Mouse (Mus musculus) intestine, embryonic 15.5 days (tissue): ENCODE results near the gene Rtn2. TPM values are rescaled to one million over a fixed set of nuclear protein-coding genes. Genes with fewer than 3 reads are reported as not detected.

Experiments used
- ATAC-seq: fragments of 200-750 bp; cut with Nextera tagmentation; 2 replicates; pipeline ENCODE4 v1.8.0; 2017; ENCODE audit warnings: moderate TSS enrichment, moderate library complexity
- H3K27ac ChIP-seq: fragments of 300-500 bp; sonication (generic); 2 replicates; pipeline ENCODE4 v1.5.1; 2015; ENCODE audit warnings: mild to moderate bottlenecking, inconsistent platforms
- H3K27me3 ChIP-seq: fragments of 300-500 bp; sonication (generic); replicated peaks from 2 replicates; pipeline ENCODE4 v1.6.1; 2015; ENCODE audit warnings: inconsistent platforms
- H3K36me3 ChIP-seq: fragments of 300-500 bp; sonication (generic); 2 replicates; pipeline ENCODE4 v1.6.1; 2015; ENCODE audit warnings: inconsistent platforms
- H3K4me1 ChIP-seq: fragments of 300-500 bp; sonication (generic); replicated peaks from 2 replicates; pipeline ENCODE4 v1.6.1; 2015; ENCODE audit warnings: inconsistent platforms
- H3K4me2 ChIP-seq: fragments of 300-500 bp; sonication (generic); replicated peaks from 2 replicates; pipeline ENCODE4 v1.6.1; 2015; ENCODE audit warnings: mild to moderate bottlenecking, inconsistent platforms
- H3K4me3 ChIP-seq: fragments of 300-500 bp; sonication (generic); replicated peaks from 2 replicates; pipeline ENCODE4 v1.5.1; 2015; ENCODE audit warnings: inconsistent platforms
- H3K9ac ChIP-seq: fragments of 300-500 bp; sonication (generic); 2 replicates; pipeline ENCODE4 v1.6.1; 2015; ENCODE audit warnings: inconsistent platforms
- H3K9me3 ChIP-seq: fragments of 300-500 bp; sonication (generic); 2 replicates; pipeline ENCODE4 v1.6.1; 2016; ENCODE audit warnings: inconsistent platforms
- WGBS: fragments of 180-500 bp; shearing (Covaris S2); methylation state at CpG from one replicate; pipeline ENCODE4 v1.1.7; 2015; 5-methylcytosine and 5-hydroxymethylcytosine counted together
- polyA plus RNA-seq: library from polyadenylated mRNA; unstranded; fragments of >200 nt; fragmentation: Nextera tagmentation; extraction: Ambion mirVana; gene quantifications from 2 replicates; pipeline ENCODE4 v1.2.1, GENCODE M21; 2015

The Rtn2 gene
- polyA plus RNA-seq, 1 experiment from 2014 or later, result 11.3 TPM

DNA sequence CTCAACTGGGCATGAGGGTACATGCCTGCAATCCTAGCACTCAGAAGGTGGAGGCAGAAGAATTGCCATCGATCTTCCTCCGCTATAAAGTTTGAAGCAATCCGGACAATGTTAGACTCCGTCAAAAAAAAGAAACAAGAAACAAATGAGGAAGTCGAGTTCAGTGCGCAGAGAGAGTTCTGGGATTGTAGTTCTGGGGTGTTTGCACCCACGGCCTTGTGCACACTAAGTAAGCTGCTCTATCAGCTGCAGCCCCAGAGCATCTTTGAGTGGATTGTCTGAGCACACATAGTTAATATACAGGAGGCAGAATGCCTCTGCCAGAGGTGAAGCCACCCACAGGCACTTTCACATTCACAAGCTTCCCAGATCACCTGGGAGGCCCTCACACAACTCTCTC lies 36.3 kb downstream of the Rtn2 start:
- ATAC-seq, result no peak
- Histone ChIP-seq H3K9ac (no peak overlapping the region), H3K4me1 (peaks cover 7% of the 10 kb centered on the region), H3K9me3 (no peaks in the 10 kb centered on the region), H3K4me2 (no peak overlapping the region), H3K36me3 (no peaks in the 10 kb centered on the region), H3K27ac (no peak overlapping the region), H3K27me3 (peaks cover 14% of the 10 kb centered on the region), H3K4me3 (no peak overlapping the region)
- WGBS, result 67% methylated on average over 7 of the region's 7 CpGs

DNA sequence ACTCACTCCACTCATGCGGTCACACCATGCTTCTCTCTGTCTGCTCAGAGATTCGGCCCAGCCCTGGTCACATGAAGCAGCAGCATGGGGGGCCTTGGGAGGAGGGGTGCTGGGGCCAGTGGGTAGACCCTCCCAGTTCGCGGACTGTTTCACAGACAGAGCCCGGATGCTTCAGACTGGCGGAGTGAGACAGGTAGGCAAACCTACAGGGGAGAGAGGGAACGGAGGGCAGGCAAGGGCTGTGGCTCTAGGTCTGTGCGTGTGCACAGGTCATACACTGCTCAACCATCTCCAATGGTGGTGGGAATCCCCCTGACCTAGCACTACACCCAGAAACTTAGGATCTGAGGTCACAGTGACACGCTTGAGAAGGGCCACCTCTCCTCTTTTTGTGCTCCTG lies 37.0 kb downstream of the Rtn2 start:
- 20% methylated on average over 9 of the region's 9 CpGs for WGBS
- peaks cover 7% of the 10 kb centered on the region for H3K4me1 ChIP-seq
- peak overlapping the region; percentile 42 for H3K9ac ChIP-seq
- peak overlapping the region; percentile 93 for H3K4me2 ChIP-seq
- H3K27me3 ChIP-seq, result peaks cover 14% of the 10 kb centered on the region
- peak overlapping the region; percentile 49 for H3K4me3 ChIP-seq
- H3K27ac ChIP-seq, result no peak overlapping the region
- peak; percentile 61 for ATAC-seq
- no peaks in the 10 kb centered on the region for H3K9me3 ChIP-seq
- H3K36me3 ChIP-seq, result no peaks in the 10 kb centered on the region

DNA sequence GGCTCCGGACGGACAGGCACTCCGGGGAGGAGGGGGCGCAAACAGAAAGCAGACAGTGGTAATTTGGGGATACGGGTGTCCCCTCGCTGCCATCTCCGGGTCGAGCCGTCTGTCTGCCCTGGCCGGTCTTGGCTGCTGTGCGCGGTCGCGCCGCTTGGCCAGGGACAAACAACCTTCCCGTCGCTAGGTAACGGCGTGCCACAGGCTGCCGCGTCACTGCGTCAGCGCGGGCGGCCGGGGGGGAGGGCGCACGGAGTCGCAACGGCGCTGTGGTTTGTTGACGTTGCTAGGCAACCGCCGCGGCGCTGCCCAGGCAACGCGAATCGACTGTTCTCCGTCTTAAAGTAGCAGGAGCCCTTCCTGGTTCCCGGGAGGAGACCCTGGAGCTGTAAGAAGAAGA lies 37.5 kb downstream of the Rtn2 start:
- no peaks in the 10 kb centered on the region for H3K36me3 ChIP-seq
- peak overlapping the region; percentile 49 for H3K4me3 ChIP-seq
- ATAC-seq, result peak; percentile 97
- under 1% methylated on average over 41 of the region's 41 CpGs for WGBS
- H3K4me1 ChIP-seq, result peaks cover 7% of the 10 kb centered on the region
- no peaks in the 10 kb centered on the region for H3K9me3 ChIP-seq
- peaks cover 14% of the 10 kb centered on the region; the same call in 1 of the 2 replicates for H3K27me3 ChIP-seq
- H3K4me2 ChIP-seq, result peak overlapping the region; percentile 93
- H3K9ac ChIP-seq, result peak overlapping the region; percentile 42
- no peak overlapping the region for H3K27ac ChIP-seq

DNA sequence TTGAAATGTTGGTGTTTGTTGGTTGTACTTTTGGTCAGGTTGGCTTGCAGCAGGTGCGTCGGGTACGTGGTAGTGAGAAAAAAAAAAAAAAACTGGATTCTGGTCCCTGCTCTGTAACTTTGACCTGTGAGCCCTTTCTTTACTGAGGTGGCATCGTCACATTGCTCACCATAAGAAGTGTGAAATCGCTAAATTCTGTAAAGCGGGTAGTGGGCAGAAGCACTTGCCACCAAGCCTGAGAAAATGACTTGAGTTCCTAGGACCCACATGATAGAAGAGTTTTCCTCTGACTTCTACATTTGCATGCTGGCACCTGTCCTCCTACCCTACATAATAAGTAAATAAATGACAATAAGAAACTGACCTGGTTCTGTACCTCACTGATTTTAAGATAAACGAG lies 38.2 kb downstream of the Rtn2 start:
- H3K4me1 ChIP-seq, result peaks cover 7% of the 10 kb centered on the region
- WGBS, result 42% methylated on average over 7 of the region's 7 CpGs
- H3K9me3 ChIP-seq, result no peaks in the 10 kb centered on the region
- H3K27me3 ChIP-seq, result peaks cover 14% of the 10 kb centered on the region; the same call in 1 of the 2 replicates
- H3K9ac ChIP-seq, result no peak overlapping the region
- no peak overlapping the region for H3K27ac ChIP-seq
- H3K4me3 ChIP-seq, result no peak overlapping the region
- H3K36me3 ChIP-seq, result no peaks in the 10 kb centered on the region
- H3K4me2 ChIP-seq, result peak overlapping the region; percentile 93; the same call in 1 of the 2 replicates
- ATAC-seq, result no peak

DNA sequence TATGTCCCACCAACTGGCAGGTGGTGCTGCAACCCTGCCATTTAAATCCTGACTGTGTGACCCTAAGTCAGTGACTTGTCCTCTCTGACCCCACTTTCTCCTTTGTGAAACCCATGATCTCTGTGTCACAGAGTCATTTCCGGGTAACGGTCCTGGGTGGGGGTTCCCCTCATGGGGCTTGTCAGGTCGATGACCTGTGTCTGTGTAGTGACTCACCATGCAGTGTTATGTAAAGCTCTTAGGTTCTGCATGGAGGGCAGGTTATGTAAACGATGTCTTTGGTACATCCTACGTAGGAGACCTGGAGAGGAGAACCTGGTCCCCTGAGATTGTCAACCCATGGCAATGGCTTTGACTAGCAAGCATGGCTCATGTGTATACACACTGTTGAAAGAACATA lies 39.0 kb downstream of the Rtn2 start:
- Histone ChIP-seq H3K36me3 (no peaks in the 10 kb centered on the region), H3K4me1 (peaks cover 11% of the 10 kb centered on the region), H3K27me3 (peaks cover 14% of the 10 kb centered on the region; the same call in 1 of the 2 replicates), H3K4me2 (no peak overlapping the region), H3K9ac (no peak overlapping the region), H3K27ac (no peak overlapping the region), H3K9me3 (no peaks in the 10 kb centered on the region), H3K4me3 (no peak overlapping the region)
- no peak for ATAC-seq
- WGBS, result 44% methylated on average over 5 of the region's 5 CpGs

DNA sequence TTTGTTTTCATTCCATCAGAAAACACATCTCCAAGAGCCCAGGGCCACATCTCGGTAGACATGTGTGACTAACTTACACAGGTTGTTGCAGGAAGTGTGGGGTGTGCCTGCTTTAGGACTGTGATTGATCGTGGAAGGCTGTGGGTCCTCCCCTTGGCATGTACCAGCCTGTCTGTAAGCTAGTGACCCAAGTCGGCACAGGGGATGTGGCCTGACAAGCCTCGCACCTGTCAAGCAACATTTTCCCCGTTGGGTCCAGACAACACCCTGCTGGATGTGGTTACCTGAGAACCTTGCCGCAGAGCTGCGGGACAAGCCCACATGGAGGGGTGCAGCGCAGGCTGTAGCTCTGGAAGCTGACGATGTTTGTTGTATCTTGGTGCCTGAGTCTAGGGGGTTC lies 40.1 kb downstream of the Rtn2 start:
- H3K27ac ChIP-seq, result no peak overlapping the region

DNA sequence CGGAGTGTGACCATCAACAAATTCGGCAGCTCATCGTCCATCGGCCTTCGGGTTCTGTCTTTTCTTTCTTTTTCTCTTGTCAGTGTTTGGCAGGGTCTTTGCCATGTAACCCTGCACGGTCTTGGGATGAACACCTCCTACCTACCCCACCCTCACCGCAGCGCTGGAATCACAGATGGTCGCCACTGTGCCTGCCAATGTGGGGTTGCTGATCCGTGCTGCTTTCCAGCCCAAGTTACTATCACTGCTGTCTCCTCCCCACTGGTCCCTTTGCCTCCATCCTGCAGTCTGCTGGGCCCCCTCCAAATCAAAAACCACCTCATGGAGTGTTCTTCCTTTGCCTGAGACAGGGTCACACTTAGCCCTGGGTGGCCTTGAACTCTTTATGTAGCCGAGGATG lies 41.8 kb downstream of the Rtn2 start:
- H3K27ac ChIP-seq, result no peak overlapping the region
- H3K4me1 ChIP-seq, result peaks cover 23% of the 10 kb centered on the region

More for the DNA sequence above, 40.1 kb downstream of the Rtn2 start:
- no peak for ATAC-seq
- no peaks in the 10 kb centered on the region for H3K36me3 ChIP-seq
- H3K4me1 ChIP-seq, result peaks cover 21% of the 10 kb centered on the region
- no peak overlapping the region for H3K4me2 ChIP-seq
- no peaks in the 10 kb centered on the region for H3K9me3 ChIP-seq
- no peak overlapping the region for H3K4me3 ChIP-seq
- H3K9ac ChIP-seq, result no peak overlapping the region
- WGBS, result 45% methylated on average over 9 of the region's 9 CpGs
- H3K27me3 ChIP-seq, result peaks cover 6% of the 10 kb centered on the region; the same call in 1 of the 2 replicates

DNA sequence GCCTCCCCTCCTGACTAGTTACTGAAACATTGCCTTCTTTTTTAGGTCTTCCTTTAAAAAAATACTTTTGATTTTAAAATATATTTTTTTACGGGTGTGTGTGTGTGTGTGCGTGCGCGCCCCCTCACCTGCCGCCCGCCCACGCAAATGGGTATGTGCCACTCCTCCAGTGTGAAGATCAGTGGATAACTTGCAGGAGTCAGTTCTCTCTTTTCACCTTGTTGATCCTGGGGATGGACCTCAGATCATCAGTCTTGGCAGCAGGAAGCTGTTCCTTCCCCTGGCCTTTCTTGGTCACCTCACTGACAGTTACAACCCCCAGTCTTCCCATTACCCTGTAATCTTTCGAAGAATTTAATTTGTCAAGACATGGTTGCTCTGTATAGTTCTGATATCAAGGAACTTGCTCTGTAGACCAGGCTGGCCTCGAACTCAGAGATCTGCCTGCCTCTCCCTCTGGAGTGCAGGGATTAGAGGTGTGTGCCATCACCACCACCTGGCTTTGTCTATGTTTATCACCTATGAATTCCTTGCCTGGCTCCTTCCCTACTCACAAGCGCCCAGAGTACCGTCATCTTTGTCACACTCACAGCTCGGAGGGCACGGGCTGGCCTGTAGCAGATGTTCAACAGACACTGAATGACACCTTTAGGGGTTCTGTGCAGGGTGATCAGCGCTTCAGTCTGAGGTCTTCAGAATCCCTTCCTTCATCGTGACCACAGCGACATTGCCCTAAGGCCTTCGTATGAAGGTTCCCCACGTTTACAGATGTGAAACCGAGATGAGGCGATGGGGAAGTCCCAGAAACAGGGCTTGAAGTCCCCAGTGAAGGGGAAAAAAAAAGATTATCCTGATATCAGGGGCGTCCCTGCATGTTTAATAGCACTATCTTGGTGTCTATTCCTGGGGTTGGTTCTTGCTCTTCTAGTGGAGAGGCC lies 43.1 kb downstream of the Rtn2 start:
- 74% methylated on average over 21 of the region's 21 CpGs for WGBS
- ATAC-seq, result no peak
- no peak overlapping the region for H3K9ac ChIP-seq
- H3K4me2 ChIP-seq, result no peak overlapping the region
- no peaks in the 10 kb centered on the region for H3K9me3 ChIP-seq
- H3K4me1 ChIP-seq, result peaks cover 17% of the 10 kb centered on the region
- H3K27me3 ChIP-seq, result no peaks in the 10 kb centered on the region
- H3K4me3 ChIP-seq, result no peak overlapping the region
- H3K36me3 ChIP-seq, result no peaks in the 10 kb centered on the region
- no peak overlapping the region for H3K27ac ChIP-seq

More for the DNA sequence above, 41.8 kb downstream of the Rtn2 start:
- no peak overlapping the region for H3K4me2 ChIP-seq
- H3K36me3 ChIP-seq, result no peaks in the 10 kb centered on the region
- no peak overlapping the region for H3K9ac ChIP-seq
- 87% methylated on average over 11 of the region's 11 CpGs for WGBS
- H3K4me3 ChIP-seq, result no peak overlapping the region
- no peaks in the 10 kb centered on the region for H3K27me3 ChIP-seq
- no peak for ATAC-seq
- H3K9me3 ChIP-seq, result no peaks in the 10 kb centered on the region

DNA sequence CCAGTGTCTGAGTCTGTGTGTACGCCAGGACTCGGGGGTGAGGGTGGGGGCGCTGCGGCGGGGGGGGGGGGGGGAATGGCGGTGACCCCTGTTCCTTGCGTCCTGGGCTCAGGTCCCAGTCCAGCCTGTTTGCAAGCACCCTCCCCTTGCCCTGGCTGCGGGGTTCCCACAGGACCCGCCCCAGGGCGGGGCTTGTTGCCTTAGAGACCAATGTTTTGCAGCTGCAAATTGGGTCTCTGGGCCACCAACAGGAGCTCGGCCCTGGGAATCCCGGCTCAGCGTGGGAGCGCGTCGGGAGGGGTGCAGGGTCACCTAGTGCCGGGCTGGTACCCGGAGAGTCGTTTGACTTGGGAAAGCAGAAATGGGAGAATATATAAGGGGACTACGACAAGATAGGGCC lies 43.9 kb downstream of the Rtn2 start:
- Histone ChIP-seq H3K4me3 (peak overlapping the region; percentile 32), H3K9ac (peak overlapping the region; percentile 44), H3K27me3 (no peaks in the 10 kb centered on the region), H3K27ac (peak overlapping the region; percentile 67), H3K36me3 (no peaks in the 10 kb centered on the region), H3K9me3 (no peaks in the 10 kb centered on the region), H3K4me2 (peak overlapping the region; percentile 76), H3K4me1 (peaks cover 17% of the 10 kb centered on the region)
- peak; percentile 73 for ATAC-seq
- WGBS, result under 1% methylated on average over 20 of the region's 20 CpGs

DNA sequence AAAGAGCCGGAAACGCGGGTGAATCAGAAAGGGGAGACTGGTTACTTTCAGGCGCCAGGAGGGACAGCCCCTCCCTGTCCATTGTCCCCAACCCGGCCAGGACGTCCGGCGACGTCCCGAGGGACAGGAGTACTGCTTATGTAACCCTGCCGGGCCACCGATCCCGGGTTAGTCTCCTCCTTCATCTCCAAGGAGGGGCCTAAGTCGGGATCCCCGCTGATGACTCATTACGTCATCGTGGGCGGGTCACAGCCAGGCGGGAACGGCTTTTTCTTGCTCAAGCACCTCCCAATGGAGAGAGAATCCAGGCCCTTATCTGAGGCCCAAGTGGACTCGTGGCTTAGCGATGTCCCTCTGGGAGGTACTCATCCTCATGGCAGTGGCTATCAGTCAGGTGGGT lies 44.7 kb downstream of the Rtn2 start:
- H3K4me2 ChIP-seq, result peak overlapping the region; percentile 76
- ATAC-seq, result peak; percentile 85
- peak overlapping the region; percentile 32 for H3K4me3 ChIP-seq
- no peaks in the 10 kb centered on the region for H3K9me3 ChIP-seq
- H3K36me3 ChIP-seq, result no peaks in the 10 kb centered on the region
- peak overlapping the region; percentile 67 for H3K27ac ChIP-seq
- H3K27me3 ChIP-seq, result no peaks in the 10 kb centered on the region
- peaks cover 17% of the 10 kb centered on the region for H3K4me1 ChIP-seq
- WGBS, result under 1% methylated on average over 22 of the region's 22 CpGs
- peak overlapping the region; percentile 44 for H3K9ac ChIP-seq

DNA sequence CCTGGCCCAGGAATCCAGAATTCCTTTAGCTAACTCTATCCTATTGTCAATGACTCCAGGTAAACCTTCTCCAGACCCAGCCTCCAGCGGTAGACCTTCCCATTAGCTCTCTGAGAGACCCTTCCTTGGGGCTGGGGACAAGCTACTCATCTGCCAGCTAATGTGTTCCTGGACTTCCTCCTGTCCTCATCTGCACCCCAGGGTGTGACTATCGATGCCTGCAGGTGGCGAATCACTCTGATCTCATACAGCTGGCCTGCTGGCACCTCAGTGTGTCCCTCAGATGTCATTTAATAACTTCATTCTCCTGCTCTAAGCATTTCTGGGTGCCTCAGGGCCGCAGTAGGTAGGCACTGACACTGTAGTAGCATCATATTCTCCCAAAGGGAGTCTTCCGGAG lies 45.4 kb downstream of the Rtn2 start:
- peak overlapping the region; percentile 76 for H3K4me2 ChIP-seq
- no peaks in the 10 kb centered on the region for H3K27me3 ChIP-seq
- 77% methylated on average over 5 of the region's 5 CpGs for WGBS
- peaks cover 17% of the 10 kb centered on the region for H3K4me1 ChIP-seq
- no peaks in the 10 kb centered on the region for H3K36me3 ChIP-seq
- no peaks in the 10 kb centered on the region for H3K9me3 ChIP-seq
- H3K9ac ChIP-seq, result no peak overlapping the region
- H3K27ac ChIP-seq, result peak overlapping the region; percentile 67; the same call in 1 of the 2 replicates
- no peak for ATAC-seq
- H3K4me3 ChIP-seq, result no peak overlapping the region

DNA sequence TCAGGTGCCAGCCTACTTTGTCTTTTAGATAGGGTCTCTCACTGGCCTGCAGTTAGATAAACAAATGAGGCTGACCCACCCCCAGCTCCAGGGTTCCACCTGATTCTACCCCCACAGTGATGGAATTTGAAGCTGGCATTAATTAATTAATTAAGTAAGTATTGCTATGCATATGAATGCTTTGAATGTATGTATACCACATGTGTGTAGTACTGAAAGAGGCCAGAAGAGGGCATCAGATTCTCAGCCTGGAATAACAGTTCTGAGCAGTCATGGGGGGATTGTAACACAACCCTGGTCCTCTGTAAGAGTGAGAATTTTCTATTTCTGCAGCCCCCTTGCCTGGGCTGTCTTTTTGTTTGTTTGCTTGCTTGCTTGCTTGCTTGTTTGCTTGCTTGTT lies 46.0 kb downstream of the Rtn2 start:
- H3K4me2 ChIP-seq, result no peak overlapping the region
- H3K9me3 ChIP-seq, result no peaks in the 10 kb centered on the region
- no peak overlapping the region for H3K9ac ChIP-seq
- H3K27me3 ChIP-seq, result no peaks in the 10 kb centered on the region
- peaks cover 17% of the 10 kb centered on the region for H3K4me1 ChIP-seq
- ATAC-seq, result no peak
- no peak overlapping the region for H3K27ac ChIP-seq
- no peaks in the 10 kb centered on the region for H3K36me3 ChIP-seq
- H3K4me3 ChIP-seq, result no peak overlapping the region

DNA sequence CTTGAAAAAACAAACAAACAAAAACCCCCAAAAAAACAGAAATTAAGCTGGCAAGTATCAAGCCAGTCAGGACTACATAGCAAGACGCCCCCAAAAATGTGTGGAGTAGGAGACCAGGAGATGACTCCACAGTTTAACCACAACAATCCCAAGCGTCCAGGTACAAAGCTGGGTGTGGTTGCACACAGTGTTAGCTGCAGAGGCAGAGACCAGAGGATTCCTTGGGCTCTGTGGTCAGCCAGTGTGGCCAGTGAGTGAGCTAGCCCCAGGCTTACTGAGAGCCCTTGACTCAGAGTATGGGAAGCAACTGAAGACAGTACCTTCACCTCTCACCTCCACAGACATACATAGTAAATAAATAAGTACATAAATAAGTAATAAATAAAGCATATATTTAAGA lies 49.5 kb downstream of the Rtn2 start:
- Histone ChIP-seq H3K9ac (no peak overlapping the region), H3K4me3 (no peak overlapping the region), H3K4me1 (peaks cover 9% of the 10 kb centered on the region), H3K27me3 (no peaks in the 10 kb centered on the region), H3K9me3 (no peaks in the 10 kb centered on the region), H3K36me3 (no peaks in the 10 kb centered on the region), H3K27ac (no peak overlapping the region), H3K4me2 (no peak overlapping the region)
- ATAC-seq, result no peak
- 64% methylated on average over 2 of the region's 2 CpGs for WGBS
